ENCODE assay signal across 8 mouse cellular contexts in the genomic region with DNA sequence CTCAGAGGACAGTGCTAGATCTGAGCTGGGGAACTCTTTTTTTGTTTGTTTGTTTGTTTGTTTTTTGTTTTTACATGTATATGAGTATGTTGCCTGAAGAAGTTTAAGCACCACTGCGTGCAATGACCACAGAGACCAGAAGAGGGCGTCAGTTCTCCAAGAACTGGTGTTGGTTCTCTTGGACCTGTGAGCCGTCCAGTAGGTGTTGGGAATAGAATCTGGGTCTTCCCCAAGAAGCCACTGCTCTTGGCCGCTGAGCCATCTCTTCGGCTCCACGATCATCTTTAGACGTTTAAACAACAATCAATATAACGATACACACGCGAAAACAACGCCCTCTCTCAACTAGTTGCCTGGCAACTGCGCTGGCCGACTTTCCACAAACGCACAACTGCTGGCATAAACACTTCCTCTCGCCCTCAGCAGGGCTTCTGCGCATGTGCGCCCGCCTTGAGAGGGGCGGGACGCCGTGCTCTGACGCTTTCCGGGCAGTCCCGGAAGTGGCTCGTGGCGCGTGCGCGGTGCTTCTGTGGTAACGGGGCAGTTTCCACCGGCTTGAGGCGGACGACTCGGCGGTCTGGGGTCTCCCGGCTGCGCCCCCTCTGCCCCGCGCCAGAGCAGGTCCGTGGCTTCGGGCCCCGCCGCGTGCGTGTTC. TPM values are rescaled to one million over a fixed set of nuclear protein-coding genes. Genes with fewer than 3 reads are reported as not detected.
DNase-seq lines count a peak whose midpoint lies in the region; ATAC-seq and TF ChIP-seq lines count a peak whose summit lies in the region.

A gene (plus strand): TSS at position 488 of the 655 bp plus-strand sequence.

- peak within 1 kb of the TSS; percentile 92 for H3K4me3 ChIP-seq in bone marrow, adult 2 months (replicated peaks; ENCODE audit: control insufficient read depth, low read depth, low read length)
- peak within 1 kb of the TSS; percentile 66 for H3K4me3 ChIP-seq in embryonic facial prominence, embryonic 15.5 days (replicated peaks)
- H3K4me3 ChIP-seq in kidney, embryonic 14.5 days (ENCODE audit: low read length): peak within 1 kb of the TSS; percentile 95
- peak within 1 kb of the TSS; percentile 96 for H3K4me3 ChIP-seq in limb, embryonic 15.5 days

- peak within 1 kb of the TSS; percentile 94 for H3K27ac ChIP-seq in bone marrow, adult 2 months (ENCODE audit: control insufficient read depth, insufficient read depth, low read depth, low read length, poor library complexity)
- H3K27ac ChIP-seq in embryonic facial prominence, embryonic 15.5 days (replicated peaks): peak within 1 kb of the TSS; percentile 79
- H3K27ac ChIP-seq in kidney, embryonic 14.5 days (ENCODE audit: low read depth, low read length): peak within 1 kb of the TSS; percentile 86
- H3K27ac ChIP-seq in limb, embryonic 15.5 days: peak within 1 kb of the TSS; percentile 92

- under 1% methylated on average over 45 of the region's 45 CpGs for WGBS in bone marrow, adult 2 months
- under 1% methylated on average over 44 of the region's 45 CpGs for WGBS in embryonic facial prominence, embryonic 15.5 days
- under 1% methylated on average over 45 of the region's 45 CpGs for whole genome bisulfite sequencing in kidney, embryonic 14.5 days
- WGBS in limb, embryonic 15.5 days: under 1% methylated on average over 44 of the region's 45 CpGs

- peak; percentile 79 for TF ChIP-seq CTCF in bone marrow, adult 2 months (IDR thresholded peaks at IDR 0.05; ENCODE audit: control insufficient read depth, insufficient read depth, low read length)

- H3K4me1 ChIP-seq in bone marrow, adult 2 months (ENCODE audit: control insufficient read depth, insufficient read depth, low read length): peaks cover 4% of the 10 kb centered on the region; the same call in 1 of the 2 replicates
- H3K4me1 ChIP-seq in embryonic facial prominence, embryonic 15.5 days: peaks cover 24% of the 10 kb centered on the region
- peaks cover 13% of the 10 kb centered on the region for H3K4me1 ChIP-seq in kidney, embryonic 14.5 days (ENCODE audit: control insufficient read depth, insufficient read depth, low read length)
- H3K4me1 ChIP-seq in limb, embryonic 15.5 days: peaks cover 22% of the 10 kb centered on the region

- peak; percentile 96 for ATAC-seq in embryonic facial prominence, embryonic 15.5 days (ENCODE audit: insufficient number of reproducible peaks, low FRiP score, low TSS enrichment, low read depth)
- peak; percentile 95 for ATAC-seq in kidney, embryonic 14.5 days (ENCODE audit: low FRiP score, low TSS enrichment)
- ATAC-seq in limb, embryonic 15.5 days (ENCODE audit: insufficient number of reproducible peaks, low FRiP score, low TSS enrichment, low read depth): peak; percentile 94

- peaks cover 23% of the 10 kb centered on the region for H3K36me3 ChIP-seq in embryonic facial prominence, embryonic 15.5 days
- peaks cover 23% of the 10 kb centered on the region for H3K36me3 ChIP-seq in kidney, embryonic 14.5 days (ENCODE audit: control insufficient read depth, insufficient read depth, low read length)
- peaks cover 25% of the 10 kb centered on the region for H3K36me3 ChIP-seq in limb, embryonic 15.5 days

- H3K27me3 ChIP-seq in embryonic facial prominence, embryonic 15.5 days: 0 out of 2 replicates have a peak, but pooled peaks cover 3% of the 10 kb centered on the region
- no peaks in the 10 kb centered on the region for H3K27me3 ChIP-seq in kidney, embryonic 14.5 days (ENCODE audit: control insufficient read depth, insufficient read depth, low read length)
- no peaks in the 10 kb centered on the region for H3K27me3 ChIP-seq in limb, embryonic 15.5 days

- DNase-seq in 416B (ENCODE audit: low read depth): peak; percentile 97
- peak; percentile 94 to 98 for DNase-seq in heart, adult 9 months (ENCODE audit: low spot score in 2 of 2)
- DNase-seq in monocyte, adult 2 months (ENCODE audit: low read depth in 1 of 2, low spot score in 2 of 2): peak; percentile 94 to 99
- peak; percentile 97 to 99 for DNase-seq in spleen, postnatal 36 days (ENCODE audit: low spot score in 2 of 2)

- peak within 1 kb of the TSS; percentile 67 for H3K9ac ChIP-seq in embryonic facial prominence, embryonic 15.5 days
- peak within 1 kb of the TSS; percentile 94 for H3K9ac ChIP-seq in kidney, embryonic 14.5 days (ENCODE audit: low read depth, low read length)
- peak within 1 kb of the TSS; percentile 96 for H3K9ac ChIP-seq in limb, embryonic 15.5 days

- peak within 1 kb of the TSS; percentile 79 for H3K4me2 ChIP-seq in embryonic facial prominence, embryonic 15.5 days (replicated peaks)
- H3K4me2 ChIP-seq in kidney, embryonic 14.5 days (replicated peaks; ENCODE audit: low read depth, low read length): peak within 1 kb of the TSS; percentile 82
- H3K4me2 ChIP-seq in limb, embryonic 15.5 days: peak within 1 kb of the TSS; percentile 72

- peak; percentile 69; the same call in 1 of the 2 replicates for TF ChIP-seq POLR2A in bone marrow, adult 2 months (IDR thresholded peaks at IDR 0.05; ENCODE audit: borderline replicate concordance, control insufficient read depth, low read depth, low read length)

- no peaks in the 10 kb centered on the region for H3K9me3 ChIP-seq in embryonic facial prominence, embryonic 15.5 days (replicated peaks)
- no peaks in the 10 kb centered on the region for H3K9me3 ChIP-seq in kidney, embryonic 14.5 days (ENCODE audit: control insufficient read depth, low read length)
- H3K9me3 ChIP-seq in limb, embryonic 15.5 days: no peaks in the 10 kb centered on the region

RNA-seq across cellular contexts. Expression of the gene that starts here (rescaled TPM):
- polyA plus RNA-seq in bone marrow, adult 2 months (2011; ENCODE audit: insufficient read depth, insufficient read length, low replicate concordance, missing spikeins): 55.2 and 61.5 TPM in 2 replicates
- polyA plus RNA-seq in embryonic facial prominence, embryonic 15.5 days (2015; fragmentation: Nextera tagmentation; extraction: Ambion mirVana): 124 and 129 TPM in 2 replicates
- 131 and 155 TPM in 2 replicates for polyA plus RNA-seq in kidney, embryonic 14.5 days (2014; fragmentation: Nextera tagmentation; extraction: Ambion mirVana)
- 112 and 115 TPM in 2 replicates for polyA plus RNA-seq in limb, embryonic 15.5 days (2015; fragmentation: Nextera tagmentation; extraction: Ambion mirVana)

Comparison
In these comparisons a context has a peak if more than half of its experiments do, and no peak if none do; other contexts are left out.
1. Peak in every context shown above with its lines: DNase-seq, ATAC-seq, H3K4me3 ChIP-seq and H3K27ac ChIP-seq.